Mouse (Mus musculus) embryonic facial prominence, embryonic 14.5 days (tissue): ENCODE measurements around the gene Mum1. TPM values are rescaled to one million over a fixed set of nuclear protein-coding genes. Genes with fewer than 3 reads are reported as not detected.
"Not testable (repeated sequence)": the region's sequence is repeated elsewhere in the genome, so short reads cannot be mapped to it uniquely, and the experiment has no call there.

Experiments
- ATAC-seq: fragments of 200-750 bp; cut with Nextera tagmentation; 2 replicates; pipeline ENCODE4 v1.8.0; 2017; ENCODE audit warnings: low read depth, moderate number of reproducible peaks, moderate TSS enrichment
- DNase-seq: peaks from one replicate; pipeline ENCODE4 v3.0.0-alpha.2; 2015; ENCODE audit warnings: low spot score
- H3K27ac ChIP-seq: fragments of 300-500 bp; sonication (generic); replicated peaks from 2 replicates; pipeline ENCODE4 v1.5.1; 2014; ENCODE audit warnings: low read depth, mild to moderate bottlenecking, low read length, moderate library complexity
- H3K27me3 ChIP-seq: fragments of 300-500 bp; sonication (generic); replicated peaks from 2 replicates; pipeline ENCODE4 v1.6.1; 2014; ENCODE audit warnings: low read length; ENCODE audit not compliant: control insufficient read depth, insufficient read depth
- H3K36me3 ChIP-seq: fragments of 300-500 bp; sonication (generic); 2 replicates; pipeline ENCODE4 v1.6.1; 2014; ENCODE audit warnings: low read length, mixed read lengths; ENCODE audit not compliant: control insufficient read depth, insufficient read depth
- H3K4me1 ChIP-seq: fragments of 300-500 bp; sonication (generic); 2 replicates; pipeline ENCODE4 v1.6.1; 2014; ENCODE audit warnings: antibody characterized with exemption, low read length; ENCODE audit not compliant: control insufficient read depth, insufficient read depth
- H3K4me2 ChIP-seq: fragments of 300-500 bp; sonication (generic); 2 replicates; pipeline ENCODE4 v1.6.1; 2014; ENCODE audit warnings: low read depth, mild to moderate bottlenecking, low read length, moderate library complexity, mixed read lengths
- H3K4me3 ChIP-seq: fragments of 300-500 bp; sonication (generic); 2 replicates; pipeline ENCODE4 v1.5.1; 2014; ENCODE audit warnings: low read depth, mild to moderate bottlenecking, low read length
- H3K9ac ChIP-seq: fragments of 300-500 bp; sonication (generic); 2 replicates; pipeline ENCODE4 v1.6.1; 2014; ENCODE audit warnings: low read depth, mild to moderate bottlenecking, low read length, moderate library complexity, mixed read lengths
- H3K9me3 ChIP-seq: fragments of 300-500 bp; sonication (generic); 2 replicates; pipeline ENCODE4 v1.6.1; 2016; ENCODE audit warnings: low read length; ENCODE audit not compliant: control insufficient read depth
- WGBS: fragments of 180-500 bp; shearing (Covaris S2); extraction: QIAGEN DNeasy Blood & Tissue Kit; methylation state at CpG from one replicate; pipeline ENCODE4 v1.1.7; 2014; 5-methylcytosine and 5-hydroxymethylcytosine counted together
- polyA plus RNA-seq: library from polyadenylated mRNA; unstranded; fragments of >200 nt; fragmentation: Nextera tagmentation; extraction: Ambion mirVana; gene quantifications from 2 replicates; pipeline ENCODE4 v1.2.1, GENCODE M21; 2014

Gene Mum1
- polyA plus RNA-seq, 1 experiment from 2014 or later = 52.1 TPM

GRCm38 (mm10) chr10:80215048-80215772 is 11.0 kb upstream of the Mum1 start:
- H3K9ac ChIP-seq = peak overlapping the region; percentile 48
- DNase-seq = no peak

GRCm38 (mm10) chr10:80220676-80221075 is 5.6 kb upstream of the Mum1 start:
- WGBS = 52% methylated on average over 4 of the region's 9 CpGs
- Histone ChIP-seq H3K27me3 (no peaks in the 10 kb centered on the region), H3K9me3 (no peaks in the 10 kb centered on the region), H3K36me3 (no peaks in the 10 kb centered on the region), H3K27ac (no peak overlapping the region), H3K9ac (no peak overlapping the region), H3K4me2 (no peak overlapping the region), H3K4me1 (peaks cover 1% of the 10 kb centered on the region), H3K4me3 (no peak overlapping the region)
- DNase-seq (no peak), ATAC-seq (no peak)

More at GRCm38 (mm10) chr10:80215048-80215772, 11.0 kb upstream of the Mum1 start:
- Histone ChIP-seq H3K4me3 (no peak overlapping the region), H3K27me3 (no peaks in the 10 kb centered on the region), H3K9me3 (no peaks in the 10 kb centered on the region), H3K4me1 (no peaks in the 10 kb centered on the region), H3K4me2 (no peak overlapping the region), H3K36me3 (no peaks in the 10 kb centered on the region), H3K27ac (no peak overlapping the region)
- no peak for ATAC-seq
- WGBS = 25% methylated on average over 16 of the region's 16 CpGs

- peaks cover 14% of the 10 kb centered on the region for H3K4me1 ChIP-seq
- not testable (repeated sequence) for H3K9ac ChIP-seq, H3K27me3 ChIP-seq, H3K36me3 ChIP-seq, DNase-seq, H3K4me2 ChIP-seq, H3K27ac ChIP-seq, H3K4me3 ChIP-seq, H3K9me3 ChIP-seq, ATAC-seq
- WGBS = 91% methylated on average over 2 of the region's 2 CpGs
These were observed 3.1 kb upstream of the Mum1 start for GRCm38 (mm10) chr10:80223137-80223536.

GRCm38 (mm10) chr10:80226071-80226415 is 191 bp upstream of the Mum1 start:
- H3K9me3 ChIP-seq = no peaks in the 10 kb centered on the region
- ATAC-seq = no peak
- H3K36me3 ChIP-seq = peaks cover 22% of the 10 kb centered on the region
- H3K27ac ChIP-seq = peak overlapping the region; percentile 95
- H3K4me1 ChIP-seq = peaks cover 29% of the 10 kb centered on the region
- no peak for DNase-seq
- under 1% methylated on average over 14 of the region's 14 CpGs for WGBS
- peak overlapping the region; percentile 63 for H3K9ac ChIP-seq
- peak overlapping the region; percentile 96 for H3K4me2 ChIP-seq
- H3K4me3 ChIP-seq = peak overlapping the region; percentile 86
- H3K27me3 ChIP-seq = no peaks in the 10 kb centered on the region

GRCm38 (mm10) chr10:80227166-80227539 is 919 bp downstream of the Mum1 start:
- WGBS = 2% methylated on average over 10 of the region's 10 CpGs
- Histone ChIP-seq H3K4me3 (peak overlapping the region; percentile 86), H3K4me1 (peaks cover 29% of the 10 kb centered on the region), H3K4me2 (peak overlapping the region; percentile 96), H3K27me3 (no peaks in the 10 kb centered on the region), H3K9ac (peak overlapping the region; percentile 93), H3K9me3 (no peaks in the 10 kb centered on the region), H3K36me3 (peaks cover 33% of the 10 kb centered on the region), H3K27ac (peak overlapping the region; percentile 94)
- peak; percentile 25 for DNase-seq
- no peak for ATAC-seq

- peak; percentile 65 for DNase-seq
- Histone ChIP-seq H3K9me3 (no peaks in the 10 kb centered on the region), H3K27ac (peak overlapping the region; percentile 94), H3K36me3 (peaks cover 42% of the 10 kb centered on the region), H3K4me3 (peak overlapping the region; percentile 86), H3K4me2 (peak overlapping the region; percentile 96), H3K27me3 (no peaks in the 10 kb centered on the region), H3K9ac (peak overlapping the region; percentile 93), H3K4me1 (peaks cover 29% of the 10 kb centered on the region)
- WGBS = 44% methylated on average over 15 of the region's 15 CpGs
- ATAC-seq = no peak
These were observed 1.9 kb downstream of the Mum1 start for GRCm38 (mm10) chr10:80227877-80228775.

GRCm38 (mm10) chr10:80236145-80236825 is 10.1 kb downstream of the Mum1 start:
- Histone ChIP-seq H3K27ac (no peak overlapping the region), H3K27me3 (no peaks in the 10 kb centered on the region), H3K36me3 (peaks cover 100% of the 10 kb centered on the region), H3K9ac (no peak overlapping the region), H3K4me3 (no peak overlapping the region), H3K4me2 (no peak overlapping the region), H3K9me3 (no peaks in the 10 kb centered on the region), H3K4me1 (no peaks in the 10 kb centered on the region)
- DNase-seq (no peak), ATAC-seq (no peak)
- 95% methylated on average over 13 of the region's 13 CpGs for WGBS

- no peak overlapping the region for H3K4me3 ChIP-seq
- no peaks in the 10 kb centered on the region for H3K27me3 ChIP-seq
- DNase-seq (no peak), ATAC-seq (no peak)
- H3K4me2 ChIP-seq = no peak overlapping the region
- no peak overlapping the region for H3K27ac ChIP-seq
- H3K36me3 ChIP-seq = peaks cover 100% of the 10 kb centered on the region
- H3K4me1 ChIP-seq = no peaks in the 10 kb centered on the region
- WGBS = 86% methylated on average over 4 of the region's 4 CpGs
- no peak overlapping the region for H3K9ac ChIP-seq
- no peaks in the 10 kb centered on the region for H3K9me3 ChIP-seq
These were observed 10.8 kb downstream of the Mum1 start for GRCm38 (mm10) chr10:80237020-80237419.
